Mouse (Mus musculus) heart, adult 2 months (tissue): Measurements from ENCODE around the gene Erbb4. TPM values are rescaled to one million over a fixed set of nuclear protein-coding genes. Genes with fewer than 3 reads are reported as not detected.

ENCODE experiments used
- DNase-seq, 2 experiments: peaks; one replicate each; pipeline ENCODE4 v3.0.0; 2021
- H3K27ac ChIP-seq: fragments of 200-600 bp; 2 replicates; pipeline ENCODE4 v1.8.1; 2022
- H3K27me3 ChIP-seq: fragments of 200-500 bp; 2 replicates; pipeline ENCODE4 v1.6.1; 2012; ENCODE audit warnings: mild to moderate bottlenecking, low read length, inconsistent platforms, mixed read lengths; ENCODE audit not compliant: control insufficient read depth, insufficient read depth
- H3K36me3 ChIP-seq: fragments of 200-500 bp; 2 replicates; pipeline ENCODE4 v1.6.1; 2012; ENCODE audit warnings: low read length, inconsistent platforms; ENCODE audit not compliant: control insufficient read depth, insufficient read depth
- H3K4me1 ChIP-seq: fragments of 200-500 bp; 2 replicates; pipeline ENCODE4 v1.6.1; 2011; ENCODE audit warnings: low read length; ENCODE audit not compliant: control insufficient read depth, insufficient read depth
- H3K4me3 ChIP-seq: fragments of 200-600 bp; 2 replicates; pipeline ENCODE4 v1.8.1; 2022
- H3K79me2 ChIP-seq: fragments of 200-500 bp; replicated peaks from 2 replicates; pipeline ENCODE4 v1.6.1; 2012; ENCODE audit warnings: mild to moderate bottlenecking, inconsistent platforms, low read length, moderate library complexity, mixed read lengths; ENCODE audit not compliant: control insufficient read depth, insufficient read depth
- H3K9ac ChIP-seq: fragments of 200-500 bp; 2 replicates; pipeline ENCODE4 v1.6.1; 2012; ENCODE audit warnings: low read depth, mild to moderate bottlenecking, control low read depth, inconsistent platforms, low read length, mixed read lengths
- CTCF ChIP-seq: fragments of 200-600 bp; IDR thresholded peaks from 2 replicates; pipeline ENCODE4 v1.8.1; 2022; ENCODE audit warnings: antibody characterized with exemption, mild to moderate bottlenecking, moderate library complexity
- EP300 ChIP-seq: fragments of 200-500 bp; IDR thresholded peaks from 2 replicates; pipeline ENCODE4 v1.6.1; 2011; ENCODE audit warnings: low read depth, low read length, control low read depth; ENCODE audit not compliant: insufficient read depth
- POLR2A ChIP-seq: fragments of 200-500 bp; IDR thresholded peaks from 2 replicates; pipeline ENCODE4 v1.6.1; 2011; ENCODE audit warnings: mild to moderate bottlenecking, low read depth, low read length, control low read depth; ENCODE audit not compliant: insufficient read depth
- WGBS: fragments of 180-500 bp; shearing (Covaris S2); methylation state at CpG from one replicate; pipeline ENCODE4 v1.1.7; 2018; 5-methylcytosine and 5-hydroxymethylcytosine counted together
- intact Hi-C: fragments of 180-260 bp; cut with DNase I; formaldehyde crosslinking; loops from one replicate; pipeline ENCODE4 v1.15.1; 2025
- polyA plus RNA-seq: library from polyadenylated mRNA; depleted of rRNA; stranded (reverse); fragments of >200 nt; gene quantifications from 2 replicates; pipeline ENCODE4 v1.2.3, GENCODE M21; 2012
- total RNA-seq, 2 experiments: library from RNA; stranded (reverse); gene quantifications; 2 replicates each; pipeline ENCODE4 v1.2.3; 2021

Gene Erbb4
- total and polyA plus RNA-seq, 3 experiments: 2.1 to 13.9 (median 10.3) TPM

GRCm38 (mm10) chr1:68333714-68334113 is 774.1 kb downstream of the Erbb4 start:
- no peak for DNase-seq
- TF ChIP-seq EP300 (no peak), CTCF (no peak), POLR2A (no peak)
- Histone ChIP-seq H3K27ac (no peak overlapping the region), H3K79me2 (no peaks in the 10 kb centered on the region), H3K36me3 (no peaks in the 10 kb centered on the region), H3K4me1 (no peaks in the 10 kb centered on the region), H3K27me3 (no peaks in the 10 kb centered on the region), H3K9ac (no peak overlapping the region), H3K4me3 (no peak overlapping the region)
- intact Hi-C loops: no loop called here
- 52% methylated on average over 2 of the region's 2 CpGs for WGBS

- H3K27me3 ChIP-seq: no peaks in the 10 kb centered on the region
- no peaks in the 10 kb centered on the region for H3K4me1 ChIP-seq
- no peak for DNase-seq
- no peaks in the 10 kb centered on the region for H3K36me3 ChIP-seq
- no peaks in the 10 kb centered on the region for H3K79me2 ChIP-seq
- TF ChIP-seq POLR2A (no peak), EP300 (no peak), CTCF (no peak)
- no peak overlapping the region for H3K9ac ChIP-seq
- intact Hi-C loops: no loop called here
- H3K4me3 ChIP-seq: no peak overlapping the region
- H3K27ac ChIP-seq: no peak overlapping the region
- WGBS: 85% methylated on average over 4 of the region's 4 CpGs
Observed at GRCm38 (mm10) chr1:68305813-68306212, 802.0 kb downstream of the Erbb4 start.

GRCm38 (mm10) chr1:68284443-68284842 is 823.4 kb downstream of the Erbb4 start:
- Histone ChIP-seq H3K4me3 (no peak overlapping the region), H3K27me3 (no peaks in the 10 kb centered on the region), H3K4me1 (no peaks in the 10 kb centered on the region), H3K9ac (no peak overlapping the region), H3K27ac (no peak overlapping the region), H3K79me2 (no peaks in the 10 kb centered on the region), H3K36me3 (no peaks in the 10 kb centered on the region)
- intact Hi-C loops: no loop called here
- WGBS: 44% methylated on average over 2 of the region's 2 CpGs
- no peak for TF ChIP-seq POLR2A
- TF ChIP-seq CTCF: no peak
- no peak for TF ChIP-seq EP300
- DNase-seq: no peak

GRCm38 (mm10) chr1:68275819-68276218 is 832.0 kb downstream of the Erbb4 start:
- H3K9ac ChIP-seq: no peak overlapping the region
- H3K4me1 ChIP-seq: no peaks in the 10 kb centered on the region
- intact Hi-C loops: no loop called here
- H3K27me3 ChIP-seq: no peaks in the 10 kb centered on the region
- DNase-seq: no peak
- no peak overlapping the region for H3K4me3 ChIP-seq
- no peaks in the 10 kb centered on the region for H3K79me2 ChIP-seq
- no peaks in the 10 kb centered on the region for H3K36me3 ChIP-seq
- H3K27ac ChIP-seq: no peak overlapping the region
- 60% methylated on average over 5 of the region's 5 CpGs for WGBS
- TF ChIP-seq EP300 (no peak), POLR2A (no peak), CTCF (no peak)

- whole genome bisulfite sequencing: 47% methylated on average over 3 of the region's 3 CpGs
Observed at GRCm38 (mm10) chr1:68178580-68178979, 929.3 kb downstream of the Erbb4 start.

GRCm38 (mm10) chr1:68155253-68155652 is 952.6 kb downstream of the Erbb4 start:
- intact Hi-C loops: no loop called here
- 56% methylated on average over 1 of the region's 1 CpGs for WGBS

More at GRCm38 (mm10) chr1:68178580-68178979, 929.3 kb downstream of the Erbb4 start:
- Histone ChIP-seq H3K79me2 (no peaks in the 10 kb centered on the region), H3K9ac (no peak overlapping the region), H3K27ac (no peak overlapping the region), H3K36me3 (no peaks in the 10 kb centered on the region), H3K4me3 (no peak overlapping the region), H3K27me3 (no peaks in the 10 kb centered on the region), H3K4me1 (no peaks in the 10 kb centered on the region)
- intact Hi-C loops: no loop called here
- DNase-seq: no peak
- no peak for TF ChIP-seq POLR2A

More at GRCm38 (mm10) chr1:68155253-68155652, 952.6 kb downstream of the Erbb4 start:
- no peak for DNase-seq
- no peaks in the 10 kb centered on the region for H3K36me3 ChIP-seq
- no peaks in the 10 kb centered on the region for H3K4me1 ChIP-seq
- H3K27me3 ChIP-seq: no peaks in the 10 kb centered on the region
- no peak overlapping the region for H3K9ac ChIP-seq
- H3K79me2 ChIP-seq: no peaks in the 10 kb centered on the region
- TF ChIP-seq EP300 (no peak), CTCF (no peak), POLR2A (no peak)
- H3K27ac ChIP-seq: no peak overlapping the region
- H3K4me3 ChIP-seq: no peak overlapping the region
